Mouse (Mus musculus): ENCODE data around the gene B4galt4. TPM values are rescaled to one million over a fixed set of nuclear protein-coding genes. Genes with fewer than 3 reads are reported as not detected.

B4galt4 gene
- total RNA-seq, 1 experiment, result 6.0 TPM

DNA sequence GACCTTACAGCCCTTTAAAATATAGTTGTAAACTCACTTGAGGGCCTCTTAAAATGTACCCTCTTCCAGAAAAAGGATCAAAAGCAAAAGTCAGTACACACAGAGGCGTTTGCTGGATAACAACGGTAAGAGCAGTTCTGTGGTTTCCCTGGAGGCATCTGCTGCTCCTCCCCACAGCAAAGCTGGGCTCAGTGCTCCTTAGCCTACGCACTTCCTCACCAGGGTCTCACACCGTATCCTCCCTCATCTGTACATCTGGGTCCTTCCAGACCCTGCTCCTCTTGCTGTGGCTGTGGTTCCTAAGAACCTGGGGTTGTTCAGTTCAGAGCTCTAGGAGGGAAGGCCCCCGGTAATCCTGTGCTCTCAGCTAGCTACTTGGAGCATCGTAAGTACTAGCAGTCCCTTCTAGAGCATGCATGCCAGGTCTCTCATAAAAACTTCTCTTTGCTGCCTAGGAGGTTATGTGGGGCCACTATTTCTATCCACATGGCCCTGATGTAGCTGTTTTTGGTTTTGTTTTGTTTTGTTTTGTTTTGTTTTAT, 18.8 kb downstream of the B4galt4 start:
- in situ Hi-C loops (cut with MboI; ENCODE audit: low sequenced_read_pairs in 2 of 2, unreplicated experiment in 2 of 2), result no loop called here
- Histone ChIP-seq H3K9ac (ENCODE audit: insufficient read depth, low read depth, low read length, poor library complexity, severe bottlenecking) (no peak overlapping the region), H3K4me3 (ENCODE audit: insufficient read depth in 1 of 2, low read depth in 1 of 2, low read length in 2 of 2, poor library complexity in 1 of 2, severe bottlenecking in 1 of 2) (no peak overlapping the region), H3K4me1 (ENCODE audit: control insufficient read depth in 2 of 2, insufficient read depth in 2 of 2, low read length in 2 of 2, poor library complexity in 1 of 2) (no peaks in the 10 kb centered on the region), H3K36me3 (ENCODE audit: control insufficient read depth, insufficient read depth, low read length, poor library complexity, severe bottlenecking) (peaks cover 2% of the 10 kb centered on the region; the same call in 1 of the 2 replicates), H3K9me3 (ENCODE audit: control insufficient read depth, insufficient read depth, low read depth, low read length) (no peaks in the 10 kb centered on the region), H3K27ac (ENCODE audit: insufficient read depth, low read depth, low read length, poor library complexity, severe bottlenecking) (no peak overlapping the region)
- TF ChIP-seq HCFC1 (IDR thresholded peaks at IDR 0.05; ENCODE audit: borderline replicate concordance, insufficient read depth, low read length), result no peak
- TF ChIP-seq MAFK (IDR thresholded peaks at IDR 0.05; ENCODE audit: insufficient read depth, low read depth, low read length), result no peak
- TF ChIP-seq ZC3H11A (IDR thresholded peaks at IDR 0.05; ENCODE audit: borderline replicate concordance, low read depth, low read length), result no peak
- TF ChIP-seq CHD2 (IDR thresholded peaks at IDR 0.05; ENCODE audit: low read depth, low read length), result no peak
- TF ChIP-seq ZNF384 (IDR thresholded peaks at IDR 0.05; ENCODE audit: low read depth, low read length), result no peak
- DNase-seq (ENCODE audit: low read depth, low spot score), result no peak

- no peaks in the 10 kb centered on the region for H3K4me1 ChIP-seq (ENCODE audit: control insufficient read depth in 2 of 2, insufficient read depth in 2 of 2, low read length in 2 of 2, poor library complexity in 1 of 2)
- no peak overlapping the region for H3K4me3 ChIP-seq (ENCODE audit: insufficient read depth in 1 of 2, low read depth in 1 of 2, low read length in 2 of 2, poor library complexity in 1 of 2, severe bottlenecking in 1 of 2)
- no peak overlapping the region for H3K27ac ChIP-seq (ENCODE audit: insufficient read depth, low read depth, low read length, poor library complexity, severe bottlenecking)
- H3K9me3 ChIP-seq (ENCODE audit: control insufficient read depth, insufficient read depth, low read depth, low read length), result no peaks in the 10 kb centered on the region
- no peak for DNase-seq (ENCODE audit: low read depth, low spot score)
- H3K9ac ChIP-seq (ENCODE audit: insufficient read depth, low read depth, low read length, poor library complexity, severe bottlenecking), result no peak overlapping the region
- in situ Hi-C loops (cut with MboI; ENCODE audit: low sequenced_read_pairs in 2 of 2, unreplicated experiment in 2 of 2), result no loop called here
- TF ChIP-seq ZC3H11A (IDR thresholded peaks at IDR 0.05; ENCODE audit: borderline replicate concordance, low read depth, low read length) (no peak), CHD2 (IDR thresholded peaks at IDR 0.05; ENCODE audit: low read depth, low read length) (no peak), ZNF384 (IDR thresholded peaks at IDR 0.05; ENCODE audit: low read depth, low read length) (no peak), MAFK (IDR thresholded peaks at IDR 0.05; ENCODE audit: insufficient read depth, low read depth, low read length) (no peak), HCFC1 (IDR thresholded peaks at IDR 0.05; ENCODE audit: borderline replicate concordance, insufficient read depth, low read length) (no peak)
- peaks cover 2% of the 10 kb centered on the region; the same call in 1 of the 2 replicates for H3K36me3 ChIP-seq (ENCODE audit: control insufficient read depth, insufficient read depth, low read length, poor library complexity, severe bottlenecking)
Observed at GRCm38 (mm10) chr16:38761972-38762371, 19.9 kb downstream of the B4galt4 start.

- Histone ChIP-seq H3K36me3 (ENCODE audit: control insufficient read depth, insufficient read depth, low read length, poor library complexity, severe bottlenecking) (peaks cover 2% of the 10 kb centered on the region; the same call in 1 of the 2 replicates), H3K4me3 (ENCODE audit: insufficient read depth in 1 of 2, low read depth in 1 of 2, low read length in 2 of 2, poor library complexity in 1 of 2, severe bottlenecking in 1 of 2) (no peak overlapping the region), H3K27ac (ENCODE audit: insufficient read depth, low read depth, low read length, poor library complexity, severe bottlenecking) (no peak overlapping the region), H3K4me1 (ENCODE audit: control insufficient read depth in 2 of 2, insufficient read depth in 2 of 2, low read length in 2 of 2, poor library complexity in 1 of 2) (no peaks in the 10 kb centered on the region), H3K9me3 (ENCODE audit: control insufficient read depth, insufficient read depth, low read depth, low read length) (no peaks in the 10 kb centered on the region), H3K9ac (ENCODE audit: insufficient read depth, low read depth, low read length, poor library complexity, severe bottlenecking) (no peak overlapping the region)
- TF ChIP-seq CHD2 (IDR thresholded peaks at IDR 0.05; ENCODE audit: low read depth, low read length) (no peak), HCFC1 (IDR thresholded peaks at IDR 0.05; ENCODE audit: borderline replicate concordance, insufficient read depth, low read length) (no peak)
- DNase-seq (ENCODE audit: low read depth, low spot score), result no peak
- in situ Hi-C loops (cut with MboI; ENCODE audit: low sequenced_read_pairs in 2 of 2, unreplicated experiment in 2 of 2), result no loop called here
Observed at GRCm38 (mm10) chr16:38762401-38762800, 20.3 kb downstream of the B4galt4 start.

DNA sequence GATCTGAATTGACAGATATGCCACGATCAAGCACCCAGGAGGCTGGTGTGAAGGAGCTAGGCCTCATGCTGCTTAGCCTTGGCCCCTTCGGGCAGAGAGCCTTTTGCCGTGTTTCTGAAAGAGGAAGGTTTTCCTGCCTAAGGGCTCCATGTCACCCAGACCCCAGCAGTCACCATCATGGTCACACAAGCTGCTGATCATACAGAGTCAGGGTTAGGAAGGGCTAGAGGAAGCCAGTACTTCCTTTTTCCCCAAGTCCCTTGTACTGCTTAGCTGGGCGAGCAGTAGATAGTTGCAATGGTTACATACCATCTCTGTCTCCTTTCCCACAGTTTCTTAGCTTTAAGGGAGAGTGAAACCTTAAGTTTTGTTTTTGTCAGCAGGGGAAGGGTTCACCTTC, 21.4 kb downstream of the B4galt4 start:
- Histone ChIP-seq H3K9me3 (ENCODE audit: control insufficient read depth, insufficient read depth, low read depth, low read length) (no peaks in the 10 kb centered on the region), H3K9ac (ENCODE audit: insufficient read depth, low read depth, low read length, poor library complexity, severe bottlenecking) (no peak overlapping the region), H3K4me1 (ENCODE audit: control insufficient read depth in 2 of 2, insufficient read depth in 2 of 2, low read length in 2 of 2, poor library complexity in 1 of 2) (no peaks in the 10 kb centered on the region), H3K36me3 (ENCODE audit: control insufficient read depth, insufficient read depth, low read length, poor library complexity, severe bottlenecking) (no peaks in the 10 kb centered on the region), H3K27ac (ENCODE audit: insufficient read depth, low read depth, low read length, poor library complexity, severe bottlenecking) (no peak overlapping the region), H3K4me3 (ENCODE audit: insufficient read depth in 1 of 2, low read depth in 1 of 2, low read length in 2 of 2, poor library complexity in 1 of 2, severe bottlenecking in 1 of 2) (no peak overlapping the region)
- no peak for TF ChIP-seq CHD2 (IDR thresholded peaks at IDR 0.05; ENCODE audit: low read depth, low read length)
- TF ChIP-seq HCFC1 (IDR thresholded peaks at IDR 0.05; ENCODE audit: borderline replicate concordance, insufficient read depth, low read length), result no peak
- no peak for TF ChIP-seq MAFK (IDR thresholded peaks at IDR 0.05; ENCODE audit: insufficient read depth, low read depth, low read length)
- no peak for TF ChIP-seq ZNF384 (IDR thresholded peaks at IDR 0.05; ENCODE audit: low read depth, low read length)
- TF ChIP-seq ZC3H11A (IDR thresholded peaks at IDR 0.05; ENCODE audit: borderline replicate concordance, low read depth, low read length), result no peak
- DNase-seq (ENCODE audit: low read depth, low spot score), result no peak
- in situ Hi-C loops (cut with MboI; ENCODE audit: low sequenced_read_pairs in 2 of 2, unreplicated experiment in 2 of 2), result no loop called here

- Histone ChIP-seq H3K36me3 (ENCODE audit: control insufficient read depth, insufficient read depth, low read length, poor library complexity, severe bottlenecking) (peaks cover 1% of the 10 kb centered on the region; the same call in 1 of the 2 replicates), H3K9me3 (ENCODE audit: control insufficient read depth, insufficient read depth, low read depth, low read length) (no peaks in the 10 kb centered on the region), H3K9ac (ENCODE audit: insufficient read depth, low read depth, low read length, poor library complexity, severe bottlenecking) (no peak overlapping the region), H3K4me3 (ENCODE audit: insufficient read depth in 1 of 2, low read depth in 1 of 2, low read length in 2 of 2, poor library complexity in 1 of 2, severe bottlenecking in 1 of 2) (no peak overlapping the region), H3K4me1 (ENCODE audit: control insufficient read depth in 2 of 2, insufficient read depth in 2 of 2, low read length in 2 of 2, poor library complexity in 1 of 2) (no peaks in the 10 kb centered on the region), H3K27ac (ENCODE audit: insufficient read depth, low read depth, low read length, poor library complexity, severe bottlenecking) (no peak overlapping the region)
- TF ChIP-seq ZC3H11A (IDR thresholded peaks at IDR 0.05; ENCODE audit: borderline replicate concordance, low read depth, low read length) (no peak), ZNF384 (IDR thresholded peaks at IDR 0.05; ENCODE audit: low read depth, low read length) (no peak), HCFC1 (IDR thresholded peaks at IDR 0.05; ENCODE audit: borderline replicate concordance, insufficient read depth, low read length) (no peak), CHD2 (IDR thresholded peaks at IDR 0.05; ENCODE audit: low read depth, low read length) (no peak), MAFK (IDR thresholded peaks at IDR 0.05; ENCODE audit: insufficient read depth, low read depth, low read length) (no peak)
- in situ Hi-C loops (cut with MboI; ENCODE audit: low sequenced_read_pairs in 2 of 2, unreplicated experiment in 2 of 2), result no loop called here
- DNase-seq (ENCODE audit: low read depth, low spot score), result no peak
Observed at GRCm38 (mm10) chr16:38766671-38767070, 24.6 kb downstream of the B4galt4 start.

All from ES-E14 (cell line).